Mouse (Mus musculus): Measurements from ENCODE around the gene Tmem179b.

The Tmem179b gene

GRCm38 (mm10) chr19:8774086-8774835, at the start of gene Tmem179b:
Gene Tmem179b, minus strand, starts transcription at chr19:8774467.
- in situ Hi-C loops (cut with MboI, MseI): no loop called here

GRCm38 (mm10) chr19:8822696-8823095, 48.4 kb upstream of the Tmem179b start:
- in situ Hi-C loops (cut with MboI, MseI): loop anchor here (5.0 to 10.0 kb wide), 2 partner anchors 45 to 82 kb away; no protein-coding TSS in a partner anchor

DNA sequence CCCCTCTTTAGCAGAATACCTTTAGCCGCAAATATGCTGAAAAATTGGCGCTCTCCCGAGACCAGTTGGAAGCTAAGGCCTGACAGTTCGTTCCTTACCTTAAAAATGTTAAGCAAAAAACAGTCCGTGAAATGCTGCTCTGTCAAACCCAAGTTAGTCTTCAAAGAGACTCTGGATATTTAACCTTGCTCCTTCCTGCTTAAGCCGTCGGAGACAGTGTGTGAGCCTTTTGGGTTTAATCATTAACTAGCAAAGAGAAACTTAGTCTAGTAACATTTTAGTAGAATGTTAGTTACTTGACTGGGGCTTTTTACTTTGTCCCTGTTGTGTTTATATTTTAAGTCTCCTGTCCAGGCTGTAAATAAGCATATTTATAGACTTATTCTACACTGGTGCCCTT, 46.9 kb upstream of the Tmem179b start:
- in situ Hi-C loops (cut with MboI, MseI): loop anchor here (5.0 to 10.0 kb wide), 2 partner anchors 46 to 84 kb away; no protein-coding TSS in a partner anchor

- in situ Hi-C loops (cut with MboI, MseI): loop anchor here (5.0 to 10.0 kb wide), 2 partner anchors 47 to 84 kb away; no protein-coding TSS in a partner anchor
These were observed 46.2 kb upstream of the Tmem179b start for GRCm38 (mm10) chr19:8820424-8820956.

DNA sequence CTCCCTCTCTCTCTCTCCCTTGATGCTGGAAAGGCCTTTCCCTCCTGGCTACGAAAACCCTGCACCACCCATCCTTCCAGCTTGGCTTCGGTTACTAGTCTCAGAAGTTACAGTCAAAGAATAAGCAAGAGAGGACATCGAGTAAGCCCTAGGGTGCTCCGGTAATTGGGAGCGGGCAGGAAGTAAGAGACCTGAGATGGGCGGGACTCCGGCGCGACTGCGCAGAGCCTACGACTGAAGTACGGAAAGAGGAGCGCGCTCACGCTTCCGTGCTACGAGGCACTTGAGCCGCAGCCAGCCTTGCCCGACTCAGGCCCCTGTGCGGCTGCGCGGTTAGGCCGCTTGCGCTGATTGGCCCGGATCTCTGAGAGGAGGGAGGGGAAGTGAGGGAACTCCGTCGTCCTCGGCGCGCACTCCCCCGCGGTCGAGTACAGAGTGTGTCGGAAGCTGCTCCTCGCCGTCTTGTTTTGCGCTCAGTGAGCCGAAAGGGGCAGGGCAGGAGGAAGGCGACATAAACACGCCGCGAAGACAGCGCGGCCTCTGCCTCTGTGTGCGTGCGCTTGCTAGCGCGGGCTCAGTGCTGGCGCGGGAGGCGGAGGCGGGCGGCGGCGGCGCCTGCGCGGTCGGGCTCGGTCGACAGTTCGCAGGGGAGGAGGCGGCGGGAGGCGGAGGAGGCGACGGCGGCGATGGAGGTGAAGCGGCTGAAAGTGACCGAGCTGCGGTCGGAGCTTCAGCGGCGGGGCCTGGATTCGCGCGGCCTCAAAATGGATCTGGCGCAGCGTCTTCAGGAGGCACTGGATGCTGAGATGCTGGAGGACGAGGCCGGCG, 45.5 kb upstream of the Tmem179b start, which contains the start of gene Hnrnpul2:
TSS of gene Hnrnpul2 (plus strand) at position 415 of the 828 bp plus-strand sequence.
- in situ Hi-C loops (cut with MboI, MseI): loop anchor here (5.0 to 10.0 kb wide), 2 partner anchors 47 to 85 kb away; no protein-coding TSS in a partner anchor

GRCm38 (mm10) chr19:8818801-8819595, 44.7 kb upstream of the Tmem179b start, which contains the start of gene Ttc9c:
Gene Ttc9c, minus strand, starts transcription at chr19:8819333.
- in situ Hi-C loops (cut with MboI, MseI): no loop called here

- in situ Hi-C loops (cut with MboI, MseI): no loop called here
These were observed 44.1 kb upstream of the Tmem179b start for GRCm38 (mm10) chr19:8818301-8818798.

- in situ Hi-C loops (cut with MboI, MseI): no loop called here
These were observed 42.7 kb upstream of the Tmem179b start for GRCm38 (mm10) chr19:8817001-8817400.

GRCm38 (mm10) chr19:8815812-8816211, 41.5 kb upstream of the Tmem179b start:
- in situ Hi-C loops (cut with MboI, MseI): no loop called here

DNA sequence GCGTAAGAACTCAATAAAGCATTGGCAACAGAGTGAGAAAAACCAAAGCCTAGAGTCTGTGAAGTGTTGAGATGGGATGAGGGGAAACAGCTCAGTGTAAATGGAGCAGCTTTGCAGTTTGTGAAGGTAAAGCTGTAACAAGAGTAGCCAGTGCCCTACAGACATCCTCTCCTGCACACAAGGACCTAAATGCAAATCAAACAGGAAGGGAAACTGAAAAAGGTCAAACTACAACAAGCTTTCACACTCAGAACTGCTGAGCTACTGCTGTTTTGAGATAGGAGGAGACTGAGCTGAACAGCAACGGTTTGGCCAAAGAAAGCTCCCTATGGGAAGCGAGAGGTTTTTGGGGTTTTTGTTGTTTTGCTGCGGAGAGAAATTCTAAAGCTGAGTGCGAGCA, 32.5 kb upstream of the Tmem179b start:
- in situ Hi-C loops (cut with MboI, MseI): no loop called here

DNA sequence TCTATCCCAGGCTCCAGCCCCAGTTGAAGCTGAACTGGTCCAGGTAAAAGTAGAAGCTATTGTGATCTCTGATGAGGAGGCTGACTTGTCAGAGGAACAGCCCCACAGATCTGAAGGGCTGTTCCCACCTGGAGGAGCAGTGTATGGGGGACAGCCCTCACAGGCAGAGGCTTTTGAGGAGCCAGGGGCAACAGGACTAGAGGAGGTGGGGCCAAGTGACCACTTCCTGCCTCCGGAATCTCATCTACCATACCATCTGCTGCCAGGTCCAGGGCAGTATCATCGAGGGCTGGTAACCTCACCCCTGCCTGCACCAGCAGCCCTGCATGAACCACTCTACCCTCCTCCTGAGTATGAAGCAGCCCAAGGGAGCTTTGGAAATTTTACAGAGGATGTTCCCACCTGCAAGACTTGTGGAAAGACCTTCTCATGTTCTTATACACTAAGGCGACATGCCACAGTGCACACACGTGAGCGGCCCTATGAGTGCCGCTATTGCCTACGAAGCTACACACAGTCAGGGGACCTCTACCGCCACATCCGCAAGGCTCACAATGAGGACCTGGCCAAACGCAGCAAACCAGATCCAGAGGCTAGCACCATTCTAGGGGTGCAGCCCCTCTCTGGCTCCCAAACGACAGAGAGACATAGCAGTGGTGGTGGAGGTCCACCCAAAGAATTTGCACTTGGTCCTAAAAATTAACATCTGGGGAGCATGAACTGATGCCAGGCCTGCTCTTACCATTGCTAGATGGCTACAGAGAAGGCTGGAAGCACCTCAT, 29.8 kb upstream of the Tmem179b start:
- in situ Hi-C loops (cut with MboI, MseI): no loop called here

- in situ Hi-C loops (cut with MboI, MseI): no loop called here
These were observed 29.0 kb upstream of the Tmem179b start for GRCm38 (mm10) chr19:8803204-8803780.

- in situ Hi-C loops (cut with MboI, MseI): no loop called here
These were observed 28.0 kb upstream of the Tmem179b start, which contains the start of gene Zbtb3 for GRCm38 (mm10) chr19:8802130-8802821. Gene Zbtb3, plus strand, starts transcription at chr19:8802555.

GRCm38 (mm10) chr19:8798947-8799315, 24.7 kb upstream of the Tmem179b start:
- in situ Hi-C loops (cut with MboI, MseI): no loop called here

DNA sequence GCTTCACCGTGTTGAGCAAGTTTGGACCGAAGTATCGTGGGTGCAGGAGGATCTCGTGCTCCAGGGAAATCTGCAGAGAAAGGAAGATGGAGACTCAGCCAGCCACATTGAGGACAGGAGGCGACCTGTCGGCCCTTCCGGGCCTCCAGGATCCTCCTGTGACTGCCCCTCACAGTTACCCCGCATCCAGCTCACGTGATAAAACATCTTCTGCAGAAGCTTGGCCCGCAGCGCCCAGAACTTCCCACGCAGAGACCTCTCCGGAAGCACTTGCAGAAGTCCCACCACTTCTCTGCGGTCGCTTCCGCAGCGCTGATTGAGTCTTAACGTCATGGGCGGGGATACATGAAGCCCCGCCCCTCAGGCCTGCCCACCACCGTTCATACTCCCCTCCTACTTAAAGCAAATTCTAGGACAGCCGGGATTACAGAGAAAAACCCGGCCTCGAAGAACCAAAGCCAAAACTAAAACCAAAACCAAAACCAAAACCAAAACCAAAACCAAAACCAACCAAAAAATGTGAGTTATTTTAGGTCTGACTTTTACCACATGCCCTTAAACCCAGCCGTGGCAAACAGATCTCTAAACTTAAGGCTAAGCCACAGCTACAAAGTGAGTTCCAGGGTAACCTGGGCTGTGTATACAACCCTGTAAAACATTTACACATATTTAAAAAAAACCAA, 24.1 kb upstream of the Tmem179b start, which contains the start of gene Polr2g:
TSS of gene Polr2g (minus strand) at position 314 of the 683 bp plus-strand sequence.
- in situ Hi-C loops (cut with MboI, MseI): no loop called here

DNA sequence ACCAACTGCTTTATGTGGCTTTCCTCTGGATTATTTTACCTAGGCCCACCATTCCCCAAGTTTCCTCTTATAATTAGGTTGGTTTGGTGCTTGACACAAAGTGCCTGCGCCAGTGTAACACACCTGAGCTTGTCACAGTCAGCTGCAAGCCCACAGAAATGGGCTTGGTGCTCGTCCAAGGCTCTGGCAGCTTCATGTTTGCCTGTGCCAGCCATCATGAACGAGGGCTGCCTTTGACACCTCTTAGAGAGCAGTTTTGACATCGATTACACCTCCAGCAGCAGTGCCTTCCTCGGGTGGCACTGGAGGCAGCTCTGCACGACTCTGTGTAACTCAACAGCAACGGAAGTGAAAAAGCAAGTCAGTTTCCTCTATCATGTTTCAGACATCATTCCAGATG, 15.9 kb upstream of the Tmem179b start:
- in situ Hi-C loops (cut with MboI, MseI): no loop called here

- in situ Hi-C loops (cut with MboI, MseI): no loop called here
These were observed 14.9 kb upstream of the Tmem179b start for GRCm38 (mm10) chr19:8789171-8789570.

DNA sequence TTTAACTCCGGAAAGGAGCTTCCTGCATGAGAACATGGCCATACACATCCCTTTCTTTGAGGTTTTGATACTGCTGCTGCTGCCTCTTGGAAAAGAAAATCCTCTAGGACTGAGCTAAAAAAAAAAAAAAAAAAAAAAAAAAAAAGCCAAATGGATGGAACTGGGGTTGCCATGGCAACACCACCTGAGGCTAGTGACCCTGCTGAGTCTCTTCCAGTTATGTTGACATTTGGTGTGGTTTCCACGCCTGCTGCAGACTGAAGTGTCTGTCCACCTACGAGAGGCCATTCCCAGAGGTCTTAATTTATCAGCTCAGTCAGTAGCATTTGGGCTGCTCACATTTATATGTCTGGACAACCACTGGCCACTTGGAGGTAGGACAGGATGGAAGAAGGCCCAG, 14.3 kb upstream of the Tmem179b start:
- in situ Hi-C loops (cut with MboI, MseI): no loop called here

Measured in T-helper 2 cell (primary cell).